Mouse (Mus musculus) mature B cell (primary cell): ENCODE data around the gene Zfp872.

Experiments
- in situ Hi-C: fragments of 300-500 bp; cut with MboI; formaldehyde crosslinking; loops from 2 replicates; pipeline ENCODE4 v1.14.3; 2019

The Zfp872 gene

DNA sequence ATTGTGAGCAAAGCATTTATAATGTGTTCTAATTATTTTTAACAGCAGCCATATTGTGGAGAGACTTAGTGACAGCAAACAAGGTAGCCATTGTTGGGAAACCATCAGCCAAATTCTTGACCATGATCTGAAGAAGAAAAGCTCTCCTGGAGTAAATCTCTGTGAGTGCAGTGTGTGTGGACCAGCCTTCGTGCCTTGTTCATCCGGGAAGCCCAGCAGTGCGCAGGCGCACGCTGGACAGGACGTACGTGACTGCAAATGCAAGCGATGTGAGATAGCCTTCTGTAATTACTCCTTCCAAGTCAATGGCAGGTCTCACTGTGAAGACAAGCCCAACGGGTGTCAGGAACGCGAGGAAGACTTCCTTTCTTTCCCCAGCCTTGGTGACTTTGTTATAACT lies 18.6 kb upstream of the Zfp872 start:
- in situ Hi-C loops: no loop called here

DNA sequence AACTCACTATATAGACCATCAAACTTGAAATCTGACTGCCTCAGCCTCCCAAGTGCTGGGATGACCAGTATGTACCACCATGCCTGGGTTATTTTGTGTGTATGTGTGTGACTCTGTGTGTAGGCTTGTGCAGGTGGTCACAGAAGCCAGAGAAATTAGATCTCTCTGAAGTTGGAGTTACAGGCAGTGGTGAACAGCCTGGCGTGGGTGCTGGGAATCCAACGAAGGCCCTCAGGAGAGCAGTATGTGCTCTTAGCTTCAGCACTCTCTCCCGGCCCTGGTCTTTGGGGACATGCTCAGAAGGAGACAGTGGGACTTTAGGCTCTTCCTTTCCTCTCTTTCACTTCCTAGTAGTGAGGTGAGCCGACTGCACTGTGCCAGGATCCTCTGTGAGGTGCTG lies 15.6 kb upstream of the Zfp872 start:
- in situ Hi-C loops: no loop called here

- in situ Hi-C loops: no loop called here
Observed at GRCm38 (mm10) chr9:22196412-22196811, 8.5 kb downstream of the Zfp872 start.

GRCm38 (mm10) chr9:22213785-22214194 lies 25.9 kb downstream of the Zfp872 start:
- in situ Hi-C loops: no loop called here

GRCm38 (mm10) chr9:22214549-22214948 lies 26.7 kb downstream of the Zfp872 start:
- in situ Hi-C loops: no loop called here

DNA sequence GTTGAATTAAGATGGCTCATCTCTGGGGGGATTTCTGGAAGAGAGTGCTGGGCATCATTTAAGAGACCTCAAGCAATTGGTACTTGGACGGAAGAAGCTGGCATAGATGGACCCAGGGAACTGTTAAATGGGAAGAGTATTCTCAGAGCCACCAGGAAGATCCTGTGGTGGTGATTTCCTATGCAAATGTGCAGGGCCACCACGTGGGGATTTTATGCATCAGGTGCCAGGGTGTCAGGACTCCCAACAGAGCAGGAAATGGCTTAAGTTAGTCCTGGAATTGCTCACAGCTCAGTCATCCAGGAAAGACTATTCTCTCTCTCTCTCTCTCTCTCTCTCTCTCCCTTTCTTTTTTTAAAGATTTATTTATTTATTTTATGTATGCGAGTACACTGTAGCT lies 28.8 kb downstream of the Zfp872 start:
- in situ Hi-C loops: no loop called here

GRCm38 (mm10) chr9:22217858-22218493 lies 30.1 kb downstream of the Zfp872 start:
- in situ Hi-C loops: no loop called here

GRCm38 (mm10) chr9:22224066-22224465 lies 36.2 kb downstream of the Zfp872 start:
- in situ Hi-C loops: loop anchor here (10.0 kb wide), 1 partner anchor 69 kb away; the partner anchor contains the start of gene Pigyl

DNA sequence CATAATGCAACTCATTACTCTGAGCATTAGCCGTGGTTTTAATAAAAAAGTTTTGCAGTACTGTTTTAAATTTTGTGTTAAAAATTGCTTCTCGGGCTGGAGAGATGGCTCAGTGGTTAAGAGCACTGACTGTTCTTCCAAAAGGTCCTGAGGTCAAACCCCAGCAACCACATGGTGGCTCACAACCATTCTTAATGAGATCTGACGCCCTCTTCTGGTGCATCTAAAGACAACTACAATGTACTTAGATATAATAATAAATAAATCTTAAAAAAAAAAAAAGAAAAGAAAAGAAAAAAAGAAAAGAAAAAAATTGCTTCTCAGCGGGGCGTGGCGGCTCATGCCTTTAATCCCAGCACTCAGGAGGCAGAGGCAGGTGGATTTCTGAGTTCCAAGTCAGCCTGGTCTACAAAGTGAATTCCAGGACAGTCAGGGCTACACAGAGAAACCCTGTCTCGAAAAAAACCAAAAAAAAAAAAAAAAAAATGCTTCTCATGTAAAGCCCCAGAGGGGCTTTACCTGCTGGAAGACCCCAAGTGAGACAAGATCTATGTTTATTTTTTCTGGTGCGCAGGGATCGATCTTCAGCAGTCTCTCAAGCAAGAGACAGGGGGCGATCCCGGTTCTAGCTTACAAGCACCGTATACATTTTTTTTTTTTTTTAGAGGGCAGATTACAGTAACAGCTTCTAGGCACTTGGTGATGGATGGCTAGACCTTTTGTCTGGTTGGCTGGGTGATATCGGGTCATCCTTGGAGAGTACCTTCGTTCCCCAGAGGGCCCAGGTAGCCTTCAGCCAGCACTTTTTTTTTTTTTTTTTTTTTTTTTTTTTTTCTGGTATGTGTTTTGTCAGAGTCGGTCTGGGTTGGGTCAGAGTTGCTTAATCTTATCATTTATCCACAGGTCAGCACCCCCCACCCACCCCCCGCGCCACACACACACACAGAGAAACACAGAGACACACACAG lies 36.9 kb downstream of the Zfp872 start:
- in situ Hi-C loops: loop anchor here (10.0 kb wide), 1 partner anchor 70 kb away; the partner anchor contains the start of gene Pigyl

DNA sequence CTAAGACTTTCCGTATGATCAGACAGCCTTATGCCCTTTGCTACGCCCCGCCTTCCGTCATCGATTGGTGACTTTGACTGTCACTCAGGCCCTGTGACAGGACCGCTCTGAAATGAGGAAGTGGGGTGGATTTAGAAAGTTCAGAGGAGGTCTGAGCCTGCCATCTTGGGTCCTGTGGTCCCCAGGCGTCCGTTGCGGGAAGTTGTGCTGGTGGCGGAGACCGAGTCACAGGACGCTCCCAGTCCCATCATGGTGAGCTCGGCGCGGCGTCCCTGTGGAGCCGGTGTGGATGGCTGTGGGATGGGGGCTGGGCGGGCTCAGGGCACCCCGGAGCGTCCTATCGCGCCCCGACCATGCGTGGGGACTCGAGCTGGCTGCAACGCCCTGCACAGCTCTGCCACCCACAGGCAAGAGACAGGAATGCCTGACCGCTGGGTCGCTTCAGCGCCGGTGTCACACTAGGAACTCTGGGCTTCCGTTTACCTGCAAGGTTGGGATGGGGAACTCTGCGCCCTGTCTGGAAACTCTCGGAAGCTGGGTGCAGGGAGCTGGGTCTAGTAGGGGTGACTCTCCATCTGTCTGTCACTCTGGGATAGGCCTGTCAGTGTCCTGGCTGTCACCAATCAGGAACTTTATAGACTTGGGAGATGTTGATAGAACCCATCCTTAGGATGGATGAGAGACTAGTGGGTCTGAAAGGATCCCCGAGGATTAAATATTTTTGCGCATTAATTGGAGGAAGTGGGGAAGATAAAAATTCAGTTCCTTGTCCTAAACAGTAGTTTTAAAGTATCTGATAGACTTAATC lies 37.9 kb downstream of the Zfp872 start, which contains the start of gene Zfp809:
TSS of gene Zfp809 (plus strand) at position 134 of the 808 bp plus-strand sequence.
- in situ Hi-C loops: loop anchor here (10.0 kb wide), 1 partner anchor 71 kb away; the partner anchor contains the start of gene Pigyl

DNA sequence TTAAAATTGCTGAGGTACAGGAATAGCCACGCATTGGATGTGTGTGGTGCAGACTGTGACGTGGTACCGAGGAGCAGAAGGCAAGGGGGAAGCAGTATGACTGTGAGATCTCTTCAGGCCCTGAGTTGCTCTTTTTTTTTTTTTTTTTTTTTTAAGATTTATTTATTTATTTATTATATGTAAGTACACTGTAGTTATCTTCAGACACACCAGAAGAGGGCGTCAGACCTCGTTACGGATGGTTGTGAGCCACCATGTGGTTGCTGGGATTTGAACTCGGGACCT lies 38.4 kb downstream of the Zfp872 start:
- in situ Hi-C loops: loop anchor here (10.0 kb wide), 1 partner anchor 72 kb away; the partner anchor contains the start of gene Pigyl

DNA sequence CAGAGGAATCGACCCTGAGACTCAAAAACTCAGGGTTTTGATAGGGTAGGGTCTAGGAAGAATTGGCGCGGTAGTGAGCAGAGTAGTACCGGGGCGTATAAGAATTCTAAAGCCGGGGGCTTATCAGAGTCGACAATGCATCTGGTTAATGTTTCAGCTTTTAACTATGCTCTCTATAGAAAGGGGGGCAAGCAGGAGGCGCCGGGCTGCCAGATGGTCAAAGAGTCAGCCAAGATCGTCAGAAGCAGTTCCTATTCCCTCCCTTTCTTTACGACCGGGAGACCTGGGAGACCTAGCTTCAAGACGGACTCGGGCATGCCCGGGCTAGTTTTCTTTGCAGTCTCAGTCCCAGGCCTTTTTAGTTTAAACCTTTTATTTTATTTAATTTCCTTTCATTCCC lies 39.0 kb downstream of the Zfp872 start:
- in situ Hi-C loops: loop anchor here (10.0 kb wide), 1 partner anchor 72 kb away; the partner anchor contains the start of gene Pigyl

DNA sequence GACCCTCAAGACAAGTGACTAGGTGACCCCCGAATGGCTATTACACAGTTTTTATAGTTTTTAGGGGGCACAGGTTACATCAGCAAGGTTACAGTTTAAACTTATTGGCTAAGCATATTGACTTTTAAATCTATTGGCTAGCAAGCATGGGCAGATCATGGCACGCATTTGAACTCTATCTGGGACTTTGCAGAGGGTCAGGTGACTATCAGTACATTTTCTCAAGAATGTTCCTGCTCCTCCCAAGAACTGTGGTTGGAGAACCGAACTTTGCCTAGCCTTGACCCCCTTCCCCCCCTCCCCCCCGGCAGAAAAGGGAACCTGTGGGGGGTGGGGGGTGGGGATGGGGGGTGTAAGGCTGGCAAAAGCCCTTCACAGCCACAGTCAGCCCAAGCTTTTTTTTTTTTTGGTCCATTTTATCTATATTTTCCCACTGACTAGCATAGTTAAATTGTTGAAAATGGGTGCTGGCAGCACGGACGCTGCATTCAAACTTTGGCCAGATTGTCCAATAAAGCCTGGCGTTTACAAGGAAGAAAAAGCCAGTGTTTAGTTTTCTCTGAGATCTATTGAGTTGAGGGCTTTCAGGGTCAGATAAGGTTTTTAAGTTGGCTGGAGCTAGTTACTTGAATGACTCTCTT lies 41.6 kb downstream of the Zfp872 start:
- in situ Hi-C loops: loop anchor here (10.0 kb wide), 1 partner anchor 75 kb away; the partner anchor contains the start of gene Pigyl

DNA sequence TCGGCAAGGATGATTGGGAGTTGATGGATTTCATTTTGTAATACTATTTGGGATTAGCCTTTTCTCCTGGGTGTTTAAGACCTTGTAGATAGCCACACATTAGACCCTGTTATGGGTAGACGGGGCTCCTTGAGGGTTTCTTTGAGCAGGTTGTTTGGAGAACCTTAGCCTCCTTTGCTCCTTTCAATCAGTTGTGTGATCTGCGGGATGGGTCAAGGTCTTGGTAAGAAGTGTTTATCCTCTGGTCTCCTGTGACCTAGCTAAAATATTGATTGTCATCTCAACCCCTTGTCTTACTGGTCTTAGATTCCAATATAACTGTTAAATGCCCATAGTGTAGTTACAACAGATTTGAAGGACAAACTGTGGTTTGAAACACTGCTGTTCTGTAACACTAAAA lies 42.2 kb downstream of the Zfp872 start:
- in situ Hi-C loops: no loop called here

- in situ Hi-C loops: no loop called here
Observed at GRCm38 (mm10) chr9:22230556-22230955, 42.7 kb downstream of the Zfp872 start.

GRCm38 (mm10) chr9:22240001-22240400 lies 52.1 kb downstream of the Zfp872 start:
- in situ Hi-C loops: no loop called here

- in situ Hi-C loops: no loop called here
Observed at GRCm38 (mm10) chr9:22244242-22244641, 56.4 kb downstream of the Zfp872 start.
